Mouse (Mus musculus): ENCODE measurements around the gene Cyp2j13. TPM values are rescaled to one million over a fixed set of nuclear protein-coding genes. Genes with fewer than 3 reads are reported as not detected.
"Not testable (repeated sequence)": the region's sequence is repeated elsewhere in the genome, so short reads cannot be mapped to it uniquely, and the experiment has no call there.

The Cyp2j13 gene
- not detected for total RNA-seq (2021)
- long read RNA-seq, experiment 1 = 0 reads
- long read RNA-seq, experiment 2 = 0 reads

- Histone ChIP-seq H3K27ac (no peak within 1 kb of the TSS), H3K4me3 (peak within 1 kb of the TSS; percentile 15; the same call in 1 of the 2 replicates)
- TF ChIP-seq CTCF (IDR thresholded peaks at IDR 0.05) = no peak
- peak; percentile 51 for DNase-seq
- intact Hi-C loops (cut with DNase I) = no loop called here
These were observed at the start of gene Cyp2j13 for GRCm38 (mm10) chr4:96077261-96078125. Gene Cyp2j13, minus strand, starts transcription at chr4:96077546.

GRCm38 (mm10) chr4:96096841-96097240, 19.5 kb upstream of the Cyp2j13 start:
- no peak for DNase-seq

GRCm38 (mm10) chr4:96091869-96092268, 14.5 kb upstream of the Cyp2j13 start:
- DNase-seq = no peak
- Histone ChIP-seq H3K27ac (no peak overlapping the region), H3K4me3 (no peak overlapping the region)
- peak; percentile 9; the same call in 1 of the 2 replicates for TF ChIP-seq CTCF (IDR thresholded peaks at IDR 0.05)
- intact Hi-C loops (cut with DNase I) = no loop called here

More at GRCm38 (mm10) chr4:96096841-96097240, 19.5 kb upstream of the Cyp2j13 start:
- intact Hi-C loops (cut with DNase I) = no loop called here
- no peak overlapping the region for H3K27ac ChIP-seq
- no peak for TF ChIP-seq CTCF (IDR thresholded peaks at IDR 0.05)
- no peak overlapping the region for H3K4me3 ChIP-seq

GRCm38 (mm10) chr4:96089356-96090048, 12.2 kb upstream of the Cyp2j13 start:
- H3K27ac ChIP-seq; intact Hi-C loops (cut with DNase I); H3K4me3 ChIP-seq; DNase-seq: not testable (repeated sequence)

GRCm38 (mm10) chr4:96078308-96078707, 962 bp upstream of the Cyp2j13 start:
- DNase-seq = no peak
- Histone ChIP-seq H3K4me3 (no peak overlapping the region), H3K27ac (no peak overlapping the region)
- TF ChIP-seq CTCF (IDR thresholded peaks at IDR 0.05) = no peak
- intact Hi-C loops (cut with DNase I) = no loop called here

- no peak for DNase-seq
- Histone ChIP-seq H3K4me3 (no peak overlapping the region), H3K27ac (no peak overlapping the region)
- TF ChIP-seq CTCF (IDR thresholded peaks at IDR 0.05) = no peak
- intact Hi-C loops (cut with DNase I) = no loop called here
These were observed 15.3 kb downstream of the Cyp2j13 start for GRCm38 (mm10) chr4:96062045-96062444.

GRCm38 (mm10) chr4:96060106-96060505, 17.2 kb downstream of the Cyp2j13 start:
- Histone ChIP-seq H3K4me3 (no peak overlapping the region), H3K27ac (no peak overlapping the region)
- DNase-seq = no peak
- intact Hi-C loops (cut with DNase I) = no loop called here
- no peak for TF ChIP-seq CTCF (IDR thresholded peaks at IDR 0.05)

GRCm38 (mm10) chr4:96028412-96028811, 48.9 kb downstream of the Cyp2j13 start:
- H3K27ac ChIP-seq = no peak overlapping the region
- H3K4me3 ChIP-seq = no peak overlapping the region
- intact Hi-C loops (cut with DNase I) = no loop called here
- TF ChIP-seq CTCF (IDR thresholded peaks at IDR 0.05) = no peak
- DNase-seq = no peak

- intact Hi-C loops (cut with DNase I) = no loop called here
These were observed 54.5 kb downstream of the Cyp2j13 start for GRCm38 (mm10) chr4:96022803-96023202.

GRCm38 (mm10) chr4:96016875-96017274, 60.5 kb downstream of the Cyp2j13 start:
- Histone ChIP-seq H3K27ac (no peak overlapping the region), H3K4me3 (no peak overlapping the region)
- intact Hi-C loops (cut with DNase I) = no loop called here
- no peak for DNase-seq
- TF ChIP-seq CTCF (IDR thresholded peaks at IDR 0.05) = no peak

More at GRCm38 (mm10) chr4:96022803-96023202, 54.5 kb downstream of the Cyp2j13 start:
- peak; percentile 62 for TF ChIP-seq CTCF (IDR thresholded peaks at IDR 0.05)
- Histone ChIP-seq H3K4me3 (no peak overlapping the region), H3K27ac (no peak overlapping the region)
- no peak for DNase-seq

- intact Hi-C loops (cut with DNase I); H3K4me3 ChIP-seq; DNase-seq; H3K27ac ChIP-seq: not testable (repeated sequence)
These were observed 95.1 kb downstream of the Cyp2j13 start for GRCm38 (mm10) chr4:95982221-95982620.

Other genes starting within 250 kb of the Cyp2j13 start
- 10 to 100 TPM; 13.3 to 17.0 TPM for gene Hook1, start 110.3 kb downstream of the Cyp2j13 start, total RNA-seq (2021)
- gene Cyp2j12, start 63.6 kb upstream of the Cyp2j13 start, total RNA-seq (2021) = not detected
- gene Cyp2j7, start 159.1 kb upstream of the Cyp2j13 start, total RNA-seq (2021) = not detected

All from gastrocnemius, adult 2 months (tissue).